Mouse (Mus musculus) urinary bladder, postnatal 36 days (tissue): ENCODE measurements around the gene Dctn1.

Source experiments
- DNase-seq, 2 experiments: peaks; one replicate each; pipeline ENCODE4 v3.0.0; 2022; ENCODE audit warnings: low spot score in 2 of 2, mixed read lengths in 1 of 2

The Dctn1 gene

GRCm38 (mm10) chr6:83165607-83166242 is at the start of gene Dctn1:
Gene Dctn1, plus strand, starts transcription at chr6:83165920.
- peak; percentile 91 to 94 for DNase-seq

DNA sequence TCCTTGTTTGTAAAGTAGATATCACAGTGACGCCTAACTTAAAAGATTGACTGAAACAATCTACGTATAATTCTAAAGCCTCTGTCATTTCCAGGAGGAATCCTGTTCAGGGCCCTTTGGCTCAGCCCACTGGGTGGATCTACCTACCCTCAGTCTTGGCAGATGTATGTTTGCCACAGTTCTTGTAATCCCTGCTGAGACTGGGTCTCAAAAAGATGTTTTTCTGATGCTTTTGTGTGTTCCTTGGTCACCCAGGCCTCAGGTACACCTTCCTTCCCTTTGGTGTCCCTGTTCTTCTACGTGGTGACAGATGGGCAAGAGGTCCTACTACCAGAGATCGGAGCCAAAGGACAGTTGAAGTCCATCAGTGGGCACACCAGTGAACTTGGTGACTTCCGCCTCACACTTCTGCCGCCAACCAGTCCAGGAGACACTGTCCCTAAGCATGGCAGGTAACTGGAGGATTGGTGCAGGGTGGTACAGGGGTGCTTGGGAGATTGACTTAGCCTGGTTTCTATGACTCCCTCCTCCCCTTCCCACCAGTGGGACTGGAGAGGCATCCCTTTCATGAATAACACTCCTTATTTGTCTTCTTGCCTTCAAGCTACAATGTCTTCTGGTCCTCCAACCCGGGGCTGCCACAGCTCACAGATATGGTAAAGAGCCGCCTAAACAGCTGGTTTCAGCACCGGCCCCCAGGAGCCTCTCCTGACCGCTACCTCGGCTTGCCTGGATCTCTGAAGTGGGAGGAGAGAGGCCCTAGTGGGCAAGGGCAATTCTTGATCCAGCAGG is 49.2 kb upstream of the Dctn1 start:
- no peak for DNase-seq

GRCm38 (mm10) chr6:83117165-83117438 is 48.6 kb upstream of the Dctn1 start:
- no peak for DNase-seq

DNA sequence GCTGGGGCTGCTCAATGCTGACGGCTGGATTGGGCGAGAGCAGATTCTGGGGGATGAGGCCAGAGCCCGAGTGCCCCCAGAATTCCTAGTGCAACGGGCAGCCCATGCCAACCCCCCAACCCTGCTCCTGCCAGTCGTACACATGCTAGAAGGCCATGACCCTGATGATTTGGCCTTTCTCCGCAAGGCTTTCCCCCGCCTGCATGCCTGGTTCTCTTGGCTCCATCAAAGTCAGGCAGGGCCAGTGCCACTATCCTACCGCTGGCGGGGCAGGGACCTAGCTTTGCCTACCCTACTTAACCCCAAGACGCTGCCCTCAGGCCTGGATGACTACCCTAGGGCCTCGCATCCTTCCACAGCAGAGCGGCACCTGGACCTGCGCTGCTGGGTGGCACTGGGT is 48.1 kb upstream of the Dctn1 start:
- DNase-seq = no peak

GRCm38 (mm10) chr6:83118369-83118768 is 47.4 kb upstream of the Dctn1 start:
- DNase-seq = no peak

DNA sequence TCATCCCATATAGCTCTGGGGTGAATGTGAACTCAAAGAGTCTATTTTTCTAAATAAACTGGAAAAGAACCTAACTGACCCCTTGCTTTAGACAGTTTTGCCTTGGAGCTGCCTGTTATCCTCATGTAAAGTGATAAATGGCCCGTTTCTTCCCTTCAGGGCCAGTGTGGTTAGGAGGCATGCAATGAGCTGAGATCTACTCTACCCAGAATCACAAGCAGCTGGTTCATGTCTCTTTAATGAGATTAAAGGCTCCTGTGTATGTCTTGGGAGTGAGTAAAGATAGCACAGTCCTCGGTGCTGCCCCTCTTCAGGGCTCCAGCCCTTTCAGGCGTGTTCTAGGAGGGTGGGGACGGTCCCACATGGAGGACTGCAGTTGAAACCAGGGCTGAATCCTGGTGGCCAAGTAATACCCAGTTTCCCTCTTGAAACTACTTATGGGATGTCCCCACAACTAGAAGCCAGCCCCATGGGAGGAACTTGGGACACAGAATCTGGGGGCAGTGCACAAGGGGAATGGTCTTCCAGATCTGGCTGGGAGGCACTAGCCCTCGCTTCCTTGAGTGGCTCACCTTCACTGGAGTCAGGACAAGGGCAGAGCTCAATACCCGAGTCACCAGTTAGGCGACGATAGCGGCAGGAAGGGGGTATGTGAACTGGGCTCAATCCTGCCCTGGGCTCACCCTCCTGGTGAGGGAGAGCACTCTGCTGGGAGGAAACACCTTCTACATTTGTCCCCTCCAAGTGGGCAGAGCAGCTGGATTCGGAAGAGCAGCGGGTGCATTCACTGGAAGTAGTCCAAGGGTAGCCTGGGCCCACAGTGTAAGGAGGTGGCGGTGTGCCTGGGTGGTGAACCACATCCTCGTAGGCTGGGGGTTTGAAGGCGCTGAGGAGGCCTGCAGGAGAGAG is 46.6 kb upstream of the Dctn1 start:
- no peak for DNase-seq

GRCm38 (mm10) chr6:83119734-83120051 is 46.0 kb upstream of the Dctn1 start:
- no peak for DNase-seq

- DNase-seq = peak; percentile 90 to 94
These were observed 44.5 kb upstream of the Dctn1 start, which contains the start of gene Wbp1 for GRCm38 (mm10) chr6:83120930-83121862. Gene Wbp1, minus strand, starts transcription at chr6:83121559.

GRCm38 (mm10) chr6:83121863-83122710 is 43.6 kb upstream of the Dctn1 start:
- no peak for DNase-seq

DNA sequence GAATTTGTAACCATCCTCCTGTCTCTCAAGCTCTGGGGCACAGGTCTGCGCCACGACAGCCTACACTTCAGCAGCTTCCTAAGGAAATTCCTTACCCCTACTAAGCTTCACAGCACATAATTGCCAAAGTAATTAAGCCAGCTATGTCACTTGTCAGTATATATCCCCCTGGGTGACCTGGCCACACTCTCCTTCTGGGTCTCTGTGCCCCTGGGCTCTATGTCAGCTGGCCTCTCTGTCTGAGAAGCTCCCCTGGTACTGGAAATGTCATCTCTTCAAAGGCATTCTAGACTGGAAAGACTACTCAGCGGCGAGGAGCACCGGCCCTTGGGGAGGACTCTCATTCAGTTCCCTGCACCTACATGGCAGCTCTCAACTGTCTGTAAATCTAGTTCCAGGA is 42.8 kb upstream of the Dctn1 start:
- DNase-seq = no peak

DNA sequence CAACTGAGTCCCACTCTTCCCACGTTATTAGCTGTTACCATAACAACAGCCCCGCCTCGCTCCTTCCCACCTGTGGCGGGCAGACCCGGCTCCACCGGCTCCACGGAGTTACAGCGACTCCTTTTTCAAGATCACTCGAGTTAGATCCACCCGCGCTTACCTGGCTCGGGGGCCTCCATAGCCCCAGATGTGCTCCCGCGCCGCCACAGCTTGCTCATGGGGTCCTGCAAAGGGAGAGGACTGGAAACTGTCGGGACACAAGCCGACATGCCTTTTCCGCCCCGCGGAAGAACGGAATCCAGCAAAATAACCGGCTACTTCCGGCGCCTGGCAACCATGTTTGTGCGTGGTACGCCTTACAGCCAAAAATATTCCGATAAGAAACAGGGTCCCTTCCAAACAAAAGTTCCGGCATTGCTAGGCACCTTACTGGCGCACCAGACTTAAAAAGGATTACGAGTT is 40.8 kb upstream of the Dctn1 start:
- DNase-seq = peak; percentile 87 to 93

DNA sequence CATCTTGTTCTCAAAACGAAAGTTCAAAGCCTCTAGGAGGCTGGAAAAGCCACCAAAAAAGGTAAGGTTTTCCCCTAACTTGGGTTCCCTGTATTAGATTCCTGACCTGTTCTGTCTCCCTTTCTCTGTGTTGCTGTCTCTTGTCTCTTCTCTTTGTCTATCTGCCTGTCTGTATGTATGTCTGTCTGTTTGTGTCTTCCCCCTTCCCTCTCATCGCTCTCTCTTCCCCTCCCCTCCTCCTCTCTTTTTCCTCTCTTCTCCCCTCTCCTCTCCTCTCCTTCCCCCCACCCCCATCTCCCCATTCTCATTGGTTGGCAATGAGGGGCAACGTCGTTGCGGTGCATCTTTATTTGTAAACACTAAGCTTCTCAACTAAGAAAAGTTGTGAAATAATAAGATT is 40.4 kb upstream of the Dctn1 start, which contains the start of gene Ino80b:
Gene Ino80b (minus strand): TSS at position 101 of the 400 bp plus-strand sequence.
- no peak for DNase-seq

DNA sequence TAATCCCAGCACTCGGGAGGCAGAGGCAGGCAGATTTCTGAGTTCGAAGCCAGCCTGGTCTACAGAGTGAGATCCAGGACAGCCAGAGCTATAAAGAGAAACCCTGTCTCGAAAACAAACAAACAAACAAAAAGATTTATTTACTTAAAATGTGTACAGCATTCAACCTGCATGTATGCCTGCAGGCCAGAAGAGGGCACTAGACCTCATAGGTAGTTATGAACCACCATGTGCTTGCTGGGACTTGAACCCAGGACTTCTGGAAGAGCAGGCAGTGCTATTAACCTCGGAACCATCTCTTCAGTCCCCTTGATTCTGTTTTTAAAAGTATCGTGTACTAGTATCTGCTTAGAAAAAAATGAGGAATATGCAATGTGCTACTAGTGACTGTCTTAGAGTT is 38.3 kb upstream of the Dctn1 start:
- no peak for DNase-seq

GRCm38 (mm10) chr6:83131469-83132034 is 34.2 kb upstream of the Dctn1 start:
- DNase-seq = no peak

GRCm38 (mm10) chr6:83132176-83132919 is 33.4 kb upstream of the Dctn1 start:
- no peak for DNase-seq

GRCm38 (mm10) chr6:83134226-83134625 is 31.5 kb upstream of the Dctn1 start:
- no peak for DNase-seq

DNA sequence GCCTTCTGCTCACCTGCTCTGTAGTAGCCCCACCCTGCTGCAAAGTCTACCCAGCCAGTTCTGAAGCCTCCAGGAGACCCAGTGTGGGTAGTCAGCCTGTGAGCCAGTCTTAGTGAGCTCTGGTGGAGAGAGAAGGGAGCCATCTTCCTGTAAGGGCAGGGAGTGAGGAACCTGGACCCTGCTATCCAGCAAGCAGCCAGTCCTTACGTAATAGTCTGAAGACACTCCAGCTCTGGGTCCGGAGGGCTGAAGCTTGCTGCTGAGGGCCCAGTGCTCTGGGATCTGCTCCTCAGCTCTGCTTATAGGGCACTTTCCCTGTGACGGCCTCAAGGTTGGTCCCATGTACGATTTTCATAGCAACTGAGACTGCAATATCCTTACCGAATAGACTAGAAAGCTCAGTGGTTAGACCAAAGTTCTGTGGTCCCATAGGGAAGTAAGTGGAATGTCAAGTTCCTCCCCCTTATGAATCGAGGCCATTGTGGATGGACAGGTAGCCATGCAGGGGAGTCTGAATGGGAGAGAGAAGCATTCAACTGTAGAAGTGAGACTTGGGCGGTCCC is 30.7 kb upstream of the Dctn1 start, which contains the start of gene Rtkn:
Gene Rtkn (plus strand): TSS at position 513 of the 563 bp plus-strand sequence.
- no peak for DNase-seq

DNA sequence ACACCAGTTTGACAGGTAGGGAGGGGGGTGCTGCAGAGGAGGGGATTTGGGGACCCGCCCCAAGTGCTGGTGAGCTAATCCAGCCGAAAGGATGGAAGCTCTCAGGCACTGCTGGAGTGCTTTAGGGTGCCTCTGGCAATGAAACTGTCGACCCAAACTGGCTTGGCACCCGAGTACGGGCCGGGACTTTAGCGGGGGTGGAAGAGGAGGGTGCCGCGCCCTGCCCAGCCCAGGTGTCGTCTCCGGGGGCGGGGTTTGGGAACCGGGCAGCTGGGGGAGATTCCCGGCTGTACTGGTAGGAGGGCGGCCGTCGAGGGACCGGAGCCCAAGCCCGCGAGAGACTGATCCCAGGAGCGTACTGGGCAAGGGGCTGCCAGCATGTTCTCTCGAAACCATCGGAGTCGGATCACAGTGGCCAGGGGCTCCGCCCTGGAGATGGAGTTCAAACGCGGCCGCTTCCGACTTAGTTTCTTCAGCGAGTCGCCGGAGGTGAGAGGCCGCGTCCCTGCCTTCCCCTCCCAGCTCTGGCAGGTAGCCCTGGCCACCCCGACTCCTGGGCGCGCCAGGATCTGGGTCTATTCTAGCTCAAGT is 30.1 kb upstream of the Dctn1 start:
- DNase-seq = no peak
